Mouse (Mus musculus) embryonic facial prominence, embryonic 14.5 days (tissue): ENCODE measurements around the gene Zfp287. TPM values are rescaled to one million over a fixed set of nuclear protein-coding genes. Genes with fewer than 3 reads are reported as not detected.

Experiments used
- ATAC-seq: fragments of 200-750 bp; cut with Nextera tagmentation; 2 replicates; pipeline ENCODE4 v1.8.0; 2017; ENCODE audit warnings: low read depth, moderate number of reproducible peaks, moderate TSS enrichment
- DNase-seq: peaks from one replicate; pipeline ENCODE4 v3.0.0-alpha.2; 2015; ENCODE audit warnings: low spot score
- H3K27ac ChIP-seq: fragments of 300-500 bp; sonication (generic); replicated peaks from 2 replicates; pipeline ENCODE4 v1.5.1; 2014; ENCODE audit warnings: low read depth, mild to moderate bottlenecking, low read length, moderate library complexity
- H3K27me3 ChIP-seq: fragments of 300-500 bp; sonication (generic); replicated peaks from 2 replicates; pipeline ENCODE4 v1.6.1; 2014; ENCODE audit warnings: low read length; ENCODE audit not compliant: control insufficient read depth, insufficient read depth
- H3K36me3 ChIP-seq: fragments of 300-500 bp; sonication (generic); 2 replicates; pipeline ENCODE4 v1.6.1; 2014; ENCODE audit warnings: low read length, mixed read lengths; ENCODE audit not compliant: control insufficient read depth, insufficient read depth
- H3K4me1 ChIP-seq: fragments of 300-500 bp; sonication (generic); 2 replicates; pipeline ENCODE4 v1.6.1; 2014; ENCODE audit warnings: antibody characterized with exemption, low read length; ENCODE audit not compliant: control insufficient read depth, insufficient read depth
- H3K4me2 ChIP-seq: fragments of 300-500 bp; sonication (generic); 2 replicates; pipeline ENCODE4 v1.6.1; 2014; ENCODE audit warnings: low read depth, mild to moderate bottlenecking, low read length, moderate library complexity, mixed read lengths
- H3K4me3 ChIP-seq: fragments of 300-500 bp; sonication (generic); 2 replicates; pipeline ENCODE4 v1.5.1; 2014; ENCODE audit warnings: low read depth, mild to moderate bottlenecking, low read length
- H3K9ac ChIP-seq: fragments of 300-500 bp; sonication (generic); 2 replicates; pipeline ENCODE4 v1.6.1; 2014; ENCODE audit warnings: low read depth, mild to moderate bottlenecking, low read length, moderate library complexity, mixed read lengths
- H3K9me3 ChIP-seq: fragments of 300-500 bp; sonication (generic); 2 replicates; pipeline ENCODE4 v1.6.1; 2016; ENCODE audit warnings: low read length; ENCODE audit not compliant: control insufficient read depth
- WGBS: fragments of 180-500 bp; shearing (Covaris S2); extraction: QIAGEN DNeasy Blood & Tissue Kit; methylation state at CpG from one replicate; pipeline ENCODE4 v1.1.7; 2014; 5-methylcytosine and 5-hydroxymethylcytosine counted together
- polyA plus RNA-seq: library from polyadenylated mRNA; unstranded; fragments of >200 nt; fragmentation: Nextera tagmentation; extraction: Ambion mirVana; gene quantifications from 2 replicates; pipeline ENCODE4 v1.2.1, GENCODE M21; 2014

Gene Zfp287
- polyA plus RNA-seq, 1 experiment from 2014 or later: 7.8 TPM

DNA sequence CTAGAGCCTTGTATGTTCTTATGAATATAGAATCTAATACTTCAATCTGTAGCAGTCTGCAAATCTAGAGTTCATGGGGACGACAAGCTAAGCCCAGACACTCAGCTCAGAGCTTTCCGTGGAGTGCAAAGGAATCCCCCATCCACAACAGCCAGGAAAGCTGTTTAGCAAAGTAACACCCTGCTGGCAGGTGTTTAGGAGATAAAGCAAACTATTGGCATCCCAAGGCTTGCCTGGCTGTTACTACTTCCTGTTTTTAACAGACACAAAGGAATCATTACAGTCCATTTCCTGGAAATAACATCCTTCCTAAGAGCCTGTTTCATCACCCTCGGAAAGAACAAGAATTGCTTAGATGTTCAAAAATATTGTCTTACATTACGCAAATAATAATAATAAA is 70.8 kb downstream of the Zfp287 start:
- no peak for ATAC-seq
- Histone ChIP-seq H3K27me3 (no peaks in the 10 kb centered on the region), H3K4me1 (no peaks in the 10 kb centered on the region), H3K27ac (no peak overlapping the region), H3K36me3 (peaks cover 27% of the 10 kb centered on the region), H3K4me2 (no peak overlapping the region), H3K9ac (no peak overlapping the region), H3K9me3 (no peaks in the 10 kb centered on the region), H3K4me3 (no peak overlapping the region)
- no peak for DNase-seq
- WGBS: 67% methylated on average over 4 of the region's 4 CpGs

- H3K36me3 ChIP-seq: peaks cover 21% of the 10 kb centered on the region
- H3K9me3 ChIP-seq: no peaks in the 10 kb centered on the region
- H3K27me3 ChIP-seq: no peaks in the 10 kb centered on the region
- 89% methylated on average over 3 of the region's 3 CpGs for WGBS
- no peak for ATAC-seq
- no peak overlapping the region for H3K27ac ChIP-seq
- no peak for DNase-seq
- no peak overlapping the region for H3K4me3 ChIP-seq
- peaks cover 8% of the 10 kb centered on the region for H3K4me1 ChIP-seq
- H3K4me2 ChIP-seq: no peak overlapping the region
- H3K9ac ChIP-seq: no peak overlapping the region
Measured at GRCm38 (mm10) chr11:62652080-62652479, 79.6 kb downstream of the Zfp287 start.

DNA sequence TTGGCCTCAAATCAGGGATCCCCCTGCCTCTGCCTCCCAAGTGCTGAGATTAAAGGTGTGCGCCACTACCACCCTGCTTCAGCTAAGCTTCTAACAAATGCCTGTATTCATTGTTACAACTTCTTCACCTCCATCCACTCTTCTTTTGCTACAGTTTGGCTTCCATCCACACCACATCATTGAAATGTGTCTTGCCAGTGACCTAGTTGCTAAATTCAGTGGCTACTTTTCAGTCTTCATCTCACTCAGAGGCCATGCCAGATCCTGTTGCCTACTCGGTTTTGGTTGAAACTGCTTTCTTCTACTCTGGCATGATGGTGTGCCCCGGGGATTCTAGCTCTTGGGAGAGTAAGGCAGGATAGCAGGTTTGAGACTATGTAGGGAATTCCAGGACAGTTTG is 80.1 kb downstream of the Zfp287 start:
- Histone ChIP-seq H3K36me3 (peaks cover 17% of the 10 kb centered on the region), H3K27me3 (no peaks in the 10 kb centered on the region), H3K9ac (no peak overlapping the region), H3K4me3 (no peak overlapping the region), H3K27ac (no peak overlapping the region), H3K9me3 (no peaks in the 10 kb centered on the region), H3K4me1 (peaks cover 13% of the 10 kb centered on the region), H3K4me2 (no peak overlapping the region)
- 83% methylated on average over 3 of the region's 3 CpGs for WGBS
- ATAC-seq (no peak), DNase-seq (no peak)

Other genes with a start within 250 kb of the Zfp287 start
- gene Cenpv, start 192.6 kb downstream of the Zfp287 start, polyA plus RNA-seq: 26.0 and 27.5 TPM in 2 replicates
- 3,072 and 3,339 TPM in 2 replicates for gene Ubb, start 180.7 kb downstream of the Zfp287 start, polyA plus RNA-seq
- gene Trpv2, start 157.4 kb downstream of the Zfp287 start, polyA plus RNA-seq: 5.3 and 6.4 TPM in 2 replicates
- 16.6 and 17.2 TPM in 2 replicates for gene Lrrc75a, start 83.4 kb downstream of the Zfp287 start, polyA plus RNA-seq
- 48.4 and 54.3 TPM in 2 replicates for gene Mmgt2, start 83.2 kb downstream of the Zfp287 start, polyA plus RNA-seq
- not detected in 2 replicates for gene Gm10428, start 21.2 kb upstream of the Zfp287 start, polyA plus RNA-seq
- 17.8 and 26.7 TPM in 2 replicates for gene Zfp286, start 57.6 kb upstream of the Zfp287 start, polyA plus RNA-seq
- gene Trim16, start 88.3 kb upstream of the Zfp287 start, polyA plus RNA-seq: 14.3 and 16.5 TPM in 2 replicates
- 0.60 and 0.62 TPM in 2 replicates for gene Fbxw10, start 115.2 kb upstream of the Zfp287 start, polyA plus RNA-seq
- 74.2 and 82.0 TPM in 2 replicates for gene Tvp23b, start 147.6 kb upstream of the Zfp287 start, polyA plus RNA-seq
- 0.58 TPM in 1 of 2 replicates, not detected in the other for gene Cdrt4, start 219.3 kb upstream of the Zfp287 start, polyA plus RNA-seq